Mouse (Mus musculus): ENCODE measurements around the gene Eif2ak1. TPM values are rescaled to one million over a fixed set of nuclear protein-coding genes. Genes with fewer than 3 reads are reported as not detected.

Eif2ak1 gene
- polyA plus RNA-seq, 1 experiment: 15.7 TPM

DNA sequence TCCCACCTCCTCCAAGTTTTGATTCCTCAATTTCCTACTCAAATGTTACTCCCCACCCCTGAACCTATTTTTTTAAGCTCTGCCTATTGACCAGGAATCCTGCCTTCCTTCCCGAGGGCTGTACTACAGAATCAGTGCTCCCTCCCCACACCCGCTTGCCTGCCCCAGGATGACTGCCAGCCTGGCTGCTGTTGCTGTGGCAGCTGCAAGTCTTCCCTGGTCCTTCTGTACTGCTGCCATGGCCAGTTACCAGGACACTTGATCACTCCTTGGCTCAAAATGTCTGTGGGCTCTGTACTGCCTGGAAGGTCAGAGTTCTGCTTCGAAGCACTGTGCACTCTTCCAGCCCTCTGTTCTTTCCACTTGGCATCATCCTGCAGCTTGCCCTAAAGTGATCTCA lies 84.5 kb downstream of the Eif2ak1 start:
- no peaks in the 10 kb centered on the region; the same call in none of the 2 replicates for H3K36me3 ChIP-seq (ENCODE audit: control insufficient read depth, insufficient read depth, low read length)
- H3K27me3 ChIP-seq (ENCODE audit: control insufficient read depth, insufficient read depth, low read length): no peaks in the 10 kb centered on the region
- H3K27ac ChIP-seq (ENCODE audit: control insufficient read depth, insufficient read depth, low read depth, low read length): no peak overlapping the region
- H3K4me1 ChIP-seq (ENCODE audit: control insufficient read depth, insufficient read depth, low read length): no peaks in the 10 kb centered on the region
- no peak for TF ChIP-seq CTCF (IDR thresholded peaks at IDR 0.05; ENCODE audit: control insufficient read depth, insufficient read depth, insufficient replicate concordance, low read depth, low read length)
- TF ChIP-seq POLR2A (IDR thresholded peaks at IDR 0.05; ENCODE audit: control insufficient read depth, low read depth, low read length): no peak
- H3K4me3 ChIP-seq (ENCODE audit: control insufficient read depth, low read depth, low read length): no peak overlapping the region

DNA sequence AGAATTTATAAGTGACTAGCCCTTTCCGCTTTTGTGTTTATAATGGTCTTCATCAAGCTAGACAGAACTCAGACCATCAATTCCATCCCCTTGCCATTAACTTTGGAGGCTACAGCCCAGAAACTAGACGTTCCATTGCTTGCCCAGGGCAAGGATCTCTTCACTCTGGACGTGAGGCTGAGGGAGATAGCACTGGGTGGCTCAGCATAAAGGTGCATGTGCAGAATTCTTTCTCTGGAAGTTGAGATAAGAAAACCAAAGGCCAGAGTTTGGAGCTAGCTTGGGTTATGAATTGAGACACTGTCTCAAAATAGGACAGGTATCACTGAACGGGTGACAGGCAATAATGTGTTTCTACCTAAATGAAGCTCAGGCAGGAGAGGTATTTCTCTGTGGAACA lies 86.2 kb downstream of the Eif2ak1 start:
- Histone ChIP-seq H3K27ac (ENCODE audit: control insufficient read depth, insufficient read depth, low read depth, low read length) (no peak overlapping the region), H3K4me1 (ENCODE audit: control insufficient read depth, insufficient read depth, low read length) (peaks cover 2% of the 10 kb centered on the region; the same call in 1 of the 2 replicates), H3K27me3 (ENCODE audit: control insufficient read depth, insufficient read depth, low read length) (no peaks in the 10 kb centered on the region), H3K4me3 (ENCODE audit: control insufficient read depth, low read depth, low read length) (no peak overlapping the region), H3K36me3 (ENCODE audit: control insufficient read depth, insufficient read depth, low read length) (no peaks in the 10 kb centered on the region; the same call in none of the 2 replicates)
- no peak for TF ChIP-seq CTCF (IDR thresholded peaks at IDR 0.05; ENCODE audit: control insufficient read depth, insufficient read depth, insufficient replicate concordance, low read depth, low read length)
- no peak for TF ChIP-seq POLR2A (IDR thresholded peaks at IDR 0.05; ENCODE audit: control insufficient read depth, low read depth, low read length)

DNA sequence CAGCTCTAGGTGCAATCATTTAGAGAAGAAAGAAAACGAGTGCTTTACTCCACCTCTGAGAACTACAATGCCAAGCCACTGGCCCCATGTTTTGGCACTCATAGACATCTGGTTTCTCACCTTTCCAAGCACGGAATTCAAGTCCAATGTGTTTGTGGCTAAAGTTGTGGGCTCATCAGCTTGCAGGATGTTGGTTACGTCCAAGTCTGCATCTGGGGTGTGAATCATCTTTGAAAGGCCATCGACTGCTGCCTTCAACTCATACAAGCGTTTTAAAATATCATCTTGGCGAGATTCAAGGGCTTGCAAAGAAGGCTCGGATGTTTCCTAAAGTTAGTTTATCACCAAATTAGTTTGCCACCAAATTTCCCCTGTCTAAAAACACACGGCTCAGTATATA lies 88.8 kb downstream of the Eif2ak1 start:
- H3K27ac ChIP-seq (ENCODE audit: control insufficient read depth, insufficient read depth, low read depth, low read length): no peak overlapping the region
- peaks cover 6% of the 10 kb centered on the region for H3K4me1 ChIP-seq (ENCODE audit: control insufficient read depth, insufficient read depth, low read length)
- H3K27me3 ChIP-seq (ENCODE audit: control insufficient read depth, insufficient read depth, low read length): no peaks in the 10 kb centered on the region
- TF ChIP-seq CTCF (IDR thresholded peaks at IDR 0.05; ENCODE audit: control insufficient read depth, insufficient read depth, insufficient replicate concordance, low read depth, low read length) (no peak), POLR2A (IDR thresholded peaks at IDR 0.05; ENCODE audit: control insufficient read depth, low read depth, low read length) (no peak)
- H3K36me3 ChIP-seq (ENCODE audit: control insufficient read depth, insufficient read depth, low read length): no peaks in the 10 kb centered on the region; the same call in 1 of the 2 replicates
- H3K4me3 ChIP-seq (ENCODE audit: control insufficient read depth, low read depth, low read length): no peak overlapping the region

DNA sequence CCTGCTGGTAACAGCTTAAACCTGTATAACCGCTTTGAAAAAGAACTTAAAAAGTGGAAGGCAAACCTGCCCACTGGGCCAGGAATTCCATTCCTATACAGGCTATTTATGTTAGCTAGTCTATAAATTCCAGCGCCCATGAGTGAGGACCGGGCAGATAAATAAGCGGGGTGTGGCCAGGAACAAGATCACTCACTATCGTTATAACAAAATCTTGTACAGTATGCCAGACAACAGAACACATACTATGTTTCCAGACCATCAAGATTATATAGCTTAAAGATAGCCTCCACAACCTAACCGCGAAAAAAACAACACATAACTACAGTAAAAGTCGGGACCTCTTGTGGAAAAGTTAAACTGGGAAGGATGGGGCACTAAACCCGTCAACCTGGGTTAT lies 91.3 kb downstream of the Eif2ak1 start:
- peak overlapping the region; percentile 91 for H3K27ac ChIP-seq (ENCODE audit: control insufficient read depth, insufficient read depth, low read depth, low read length)
- no peak for TF ChIP-seq POLR2A (IDR thresholded peaks at IDR 0.05; ENCODE audit: control insufficient read depth, low read depth, low read length)
- TF ChIP-seq CTCF (IDR thresholded peaks at IDR 0.05; ENCODE audit: control insufficient read depth, insufficient read depth, insufficient replicate concordance, low read depth, low read length): no peak
- H3K27me3 ChIP-seq (ENCODE audit: control insufficient read depth, insufficient read depth, low read length): no peaks in the 10 kb centered on the region
- H3K36me3 ChIP-seq (ENCODE audit: control insufficient read depth, insufficient read depth, low read length): peaks cover 1% of the 10 kb centered on the region; the same call in 1 of the 2 replicates
- H3K4me1 ChIP-seq (ENCODE audit: control insufficient read depth, insufficient read depth, low read length): peaks cover 6% of the 10 kb centered on the region
- H3K4me3 ChIP-seq (ENCODE audit: control insufficient read depth, low read depth, low read length): peak overlapping the region; percentile 92

DNA sequence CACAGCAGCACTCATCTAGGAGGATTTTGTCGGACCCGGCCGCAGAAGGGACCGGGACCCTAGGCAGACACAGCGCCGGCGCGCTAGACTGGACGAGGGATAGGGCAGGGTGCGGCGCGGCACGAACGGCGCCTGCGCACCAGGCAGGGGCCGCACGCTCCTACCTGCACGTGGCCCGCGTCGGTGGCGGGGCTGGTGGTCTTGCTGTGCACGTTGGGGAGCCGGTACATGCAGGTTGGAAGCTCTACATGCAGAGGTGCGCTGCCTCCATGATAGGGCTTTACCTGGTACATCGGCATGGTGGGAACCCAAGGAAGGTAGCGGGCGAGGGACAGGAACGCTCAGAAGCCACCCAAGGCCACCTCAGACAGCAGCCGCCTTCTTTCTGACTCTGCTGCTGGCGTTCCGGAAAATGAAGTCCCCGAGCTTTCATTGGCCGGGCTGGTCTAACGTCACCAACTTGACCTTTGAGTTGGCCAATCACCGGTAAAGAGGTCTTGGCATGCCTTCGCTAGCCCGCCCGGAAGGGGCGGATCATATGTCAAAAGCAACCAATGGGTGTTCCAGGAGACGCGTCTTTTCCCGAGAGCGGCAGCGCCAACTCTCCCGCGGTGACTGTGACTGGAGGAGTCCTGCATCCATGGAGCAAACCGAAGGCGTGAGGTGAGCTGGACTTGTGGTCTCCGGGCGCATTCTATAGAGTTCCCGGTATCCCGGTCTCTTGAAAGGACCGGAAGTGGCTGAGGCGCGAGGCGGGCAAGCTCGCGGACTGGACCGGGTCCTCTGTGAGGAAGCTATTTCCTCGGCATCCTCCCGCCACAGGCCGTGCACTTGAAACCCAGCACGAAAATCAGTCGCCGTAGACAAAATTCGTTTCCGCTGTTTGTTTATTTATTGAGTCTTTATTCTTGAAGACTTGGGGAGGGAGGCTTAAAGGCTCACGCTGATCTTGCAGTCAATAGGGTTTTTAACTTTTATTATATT lies 92.1 kb downstream of the Eif2ak1 start, which contains the start of the genes Aimp2 and Pms2:
Aimp2 (minus strand) TSS at position 431 of the 984 bp plus-strand sequence.
Pms2 (plus strand) TSS at position 548 of the 984 bp plus-strand sequence.
- Histone ChIP-seq H3K36me3 (ENCODE audit: control insufficient read depth, insufficient read depth, low read length) (peaks cover 1% of the 10 kb centered on the region; the same call in 1 of the 2 replicates), H3K4me3 (ENCODE audit: control insufficient read depth, low read depth, low read length) (peak within 1 kb of the TSS; percentile 92), H3K27me3 (ENCODE audit: control insufficient read depth, insufficient read depth, low read length) (no peaks in the 10 kb centered on the region), H3K4me1 (ENCODE audit: control insufficient read depth, insufficient read depth, low read length) (peaks cover 6% of the 10 kb centered on the region), H3K27ac (ENCODE audit: control insufficient read depth, insufficient read depth, low read depth, low read length) (peak within 1 kb of the TSS; percentile 91)
- TF ChIP-seq CTCF (IDR thresholded peaks at IDR 0.05; ENCODE audit: control insufficient read depth, insufficient read depth, insufficient replicate concordance, low read depth, low read length): peak; percentile 21; the same call in 1 of the 2 replicates
- peak; percentile 69 for TF ChIP-seq POLR2A (IDR thresholded peaks at IDR 0.05; ENCODE audit: control insufficient read depth, low read depth, low read length)

DNA sequence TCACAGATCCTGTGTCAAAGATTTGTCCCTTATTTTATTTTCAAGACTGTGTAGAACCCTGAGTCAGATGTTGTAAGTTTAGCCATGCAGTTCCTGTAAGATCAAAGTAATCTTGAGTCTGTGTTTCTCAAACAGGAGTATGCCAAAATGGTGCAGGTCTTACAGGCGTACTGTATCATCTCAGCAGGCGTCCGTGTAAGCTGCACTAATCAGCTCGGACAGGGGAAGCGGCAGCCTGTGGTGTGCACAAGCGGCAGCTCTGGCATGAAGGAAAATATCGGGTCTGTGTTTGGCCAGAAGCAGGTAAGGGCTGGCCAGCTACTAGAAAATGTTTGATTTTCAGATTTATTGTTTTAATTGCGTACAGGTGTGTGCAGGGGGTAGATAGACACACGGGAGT lies 98.6 kb downstream of the Eif2ak1 start:
- Histone ChIP-seq H3K36me3 (ENCODE audit: control insufficient read depth, insufficient read depth, low read length) (peaks cover 5% of the 10 kb centered on the region), H3K27ac (ENCODE audit: control insufficient read depth, insufficient read depth, low read depth, low read length) (no peak overlapping the region), H3K4me3 (ENCODE audit: control insufficient read depth, low read depth, low read length) (no peak overlapping the region), H3K4me1 (ENCODE audit: control insufficient read depth, insufficient read depth, low read length) (no peaks in the 10 kb centered on the region), H3K27me3 (ENCODE audit: control insufficient read depth, insufficient read depth, low read length) (no peaks in the 10 kb centered on the region)
- TF ChIP-seq CTCF (IDR thresholded peaks at IDR 0.05; ENCODE audit: control insufficient read depth, insufficient read depth, insufficient replicate concordance, low read depth, low read length) (no peak), POLR2A (IDR thresholded peaks at IDR 0.05; ENCODE audit: control insufficient read depth, low read depth, low read length) (no peak)

DNA sequence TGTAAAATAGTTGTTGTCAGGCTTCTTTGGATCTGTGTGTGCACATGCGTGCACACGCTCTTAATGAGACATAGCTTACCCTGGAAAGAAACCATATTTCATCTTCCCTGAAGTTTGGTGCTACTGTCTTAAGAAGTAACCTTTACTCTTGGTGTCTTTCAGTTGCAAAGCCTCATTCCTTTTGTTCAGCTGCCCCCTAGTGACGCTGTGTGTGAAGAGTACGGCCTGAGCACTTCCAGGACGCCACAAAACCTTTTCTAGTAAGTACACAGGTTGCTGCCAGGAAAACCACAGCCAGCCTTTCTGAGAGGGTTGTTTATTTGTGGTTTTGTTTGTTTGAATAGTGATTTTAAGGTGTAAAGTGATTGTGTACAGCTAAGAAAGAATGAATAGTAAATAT lies 99.8 kb downstream of the Eif2ak1 start:
- H3K27ac ChIP-seq (ENCODE audit: control insufficient read depth, insufficient read depth, low read depth, low read length): no peak overlapping the region
- peaks cover 5% of the 10 kb centered on the region for H3K36me3 ChIP-seq (ENCODE audit: control insufficient read depth, insufficient read depth, low read length)
- H3K4me3 ChIP-seq (ENCODE audit: control insufficient read depth, low read depth, low read length): no peak overlapping the region
- TF ChIP-seq POLR2A (IDR thresholded peaks at IDR 0.05; ENCODE audit: control insufficient read depth, low read depth, low read length): no peak
- TF ChIP-seq CTCF (IDR thresholded peaks at IDR 0.05; ENCODE audit: control insufficient read depth, insufficient read depth, insufficient replicate concordance, low read depth, low read length): peak; percentile 32; the same call in 1 of the 2 replicates
- H3K27me3 ChIP-seq (ENCODE audit: control insufficient read depth, insufficient read depth, low read length): no peaks in the 10 kb centered on the region
- H3K4me1 ChIP-seq (ENCODE audit: control insufficient read depth, insufficient read depth, low read length): no peaks in the 10 kb centered on the region
